Mouse (Mus musculus) heart, adult 2 months (tissue): ENCODE data around the gene Rps27l.

Experiments
- CTCF ChIP-seq: fragments of 200-600 bp; IDR thresholded peaks from 2 replicates; pipeline ENCODE4 v1.8.1; 2022; ENCODE audit warnings: antibody characterized with exemption, mild to moderate bottlenecking, moderate library complexity
- EP300 ChIP-seq: fragments of 200-500 bp; IDR thresholded peaks from 2 replicates; pipeline ENCODE4 v1.6.1; 2011; ENCODE audit warnings: low read depth, low read length, control low read depth; ENCODE audit not compliant: insufficient read depth

- no peak for TF ChIP-seq CTCF
- TF ChIP-seq EP300, result no peak
These were observed 30.5 kb upstream of the Rps27l start for GRCm38 (mm10) chr9:66915401-66915800.
